Mouse (Mus musculus) neural tube, embryonic 11.5 days (tissue): ENCODE measurements around the gene Siglecg. TPM values are rescaled to one million over a fixed set of nuclear protein-coding genes. Genes with fewer than 3 reads are reported as not detected.
A peak's percentile ranks its signal among the peaks of the same experiment; 100 is the strongest.

Experiments
- ATAC-seq: fragments of 200-750 bp; cut with Nextera tagmentation; 2 replicates; pipeline ENCODE4 v1.8.0; 2017; ENCODE audit warnings: moderate number of reproducible peaks, mild to moderate bottlenecking, moderate TSS enrichment, moderate library complexity; ENCODE audit not compliant: insufficient read depth, low FRiP score, low TSS enrichment
- DNase-seq: peaks from one replicate; pipeline ENCODE4 v3.0.0-alpha.2; 2015; ENCODE audit warnings: low spot score
- H3K27ac ChIP-seq: fragments of 300-500 bp; sonication (generic); 2 replicates; pipeline ENCODE4 v1.5.1; 2014; ENCODE audit warnings: low read depth, mild to moderate bottlenecking, low read length
- H3K27me3 ChIP-seq: fragments of 300-500 bp; sonication (generic); 2 replicates; pipeline ENCODE4 v1.6.1; 2014; ENCODE audit warnings: mild to moderate bottlenecking, low read length, mixed read lengths; ENCODE audit not compliant: control insufficient read depth, insufficient read depth
- H3K36me3 ChIP-seq: fragments of 300-500 bp; sonication (generic); 2 replicates; pipeline ENCODE4 v1.6.1; 2014; ENCODE audit warnings: mild to moderate bottlenecking, low read length, moderate library complexity, mixed read lengths; ENCODE audit not compliant: control insufficient read depth, insufficient read depth
- H3K4me1 ChIP-seq: fragments of 300-500 bp; sonication (generic); 2 replicates; pipeline ENCODE4 v1.6.1; 2014; ENCODE audit warnings: low read length, mixed read lengths; ENCODE audit not compliant: control insufficient read depth, insufficient read depth
- H3K4me2 ChIP-seq: fragments of 300-500 bp; sonication (generic); 2 replicates; pipeline ENCODE4 v1.6.1; 2014; ENCODE audit warnings: low read depth, mild to moderate bottlenecking, moderate library complexity
- H3K4me3 ChIP-seq: fragments of 300-500 bp; sonication (generic); 2 replicates; pipeline ENCODE4 v1.5.1; 2014; ENCODE audit warnings: low read depth, low read length
- H3K9ac ChIP-seq: fragments of 300-500 bp; sonication (generic); 2 replicates; pipeline ENCODE4 v1.6.1; 2014; ENCODE audit warnings: mild to moderate bottlenecking, low read length
- H3K9me3 ChIP-seq: fragments of 300-500 bp; sonication (generic); 2 replicates; pipeline ENCODE4 v1.6.1; 2016; ENCODE audit warnings: low read length; ENCODE audit not compliant: control insufficient read depth
- WGBS: fragments of 180-500 bp; shearing (Covaris S2); extraction: QIAGEN DNeasy Blood & Tissue Kit; methylation state at CpG from one replicate; pipeline ENCODE4 v1.1.7; 2014; 5-methylcytosine and 5-hydroxymethylcytosine counted together
- polyA plus RNA-seq: library from polyadenylated mRNA; unstranded; fragments of >200 nt; fragmentation: Nextera tagmentation; extraction: Ambion mirVana; gene quantifications from 2 replicates; pipeline ENCODE4 v1.2.1, GENCODE M21; 2014

The Siglecg gene
- 0.08 and 0.19 TPM in 2 replicates for polyA plus RNA-seq

- Histone ChIP-seq H3K4me1 (no peaks in the 10 kb centered on the region), H3K36me3 (no peaks in the 10 kb centered on the region), H3K27ac (no peak within 1 kb of the TSS), H3K4me2 (no peak within 1 kb of the TSS), H3K9ac (no peak within 1 kb of the TSS), H3K27me3 (no peaks in the 10 kb centered on the region), H3K4me3 (no peak within 1 kb of the TSS), H3K9me3 (no peaks in the 10 kb centered on the region)
- no peak for ATAC-seq
- no peak for DNase-seq
- 81% methylated on average over 4 of the region's 4 CpGs for WGBS
Measured at GRCm38 (mm10) chr7:43408131-43408553, at the start of gene Siglecg. Siglecg (plus strand) TSS chr7:43408204.

DNA sequence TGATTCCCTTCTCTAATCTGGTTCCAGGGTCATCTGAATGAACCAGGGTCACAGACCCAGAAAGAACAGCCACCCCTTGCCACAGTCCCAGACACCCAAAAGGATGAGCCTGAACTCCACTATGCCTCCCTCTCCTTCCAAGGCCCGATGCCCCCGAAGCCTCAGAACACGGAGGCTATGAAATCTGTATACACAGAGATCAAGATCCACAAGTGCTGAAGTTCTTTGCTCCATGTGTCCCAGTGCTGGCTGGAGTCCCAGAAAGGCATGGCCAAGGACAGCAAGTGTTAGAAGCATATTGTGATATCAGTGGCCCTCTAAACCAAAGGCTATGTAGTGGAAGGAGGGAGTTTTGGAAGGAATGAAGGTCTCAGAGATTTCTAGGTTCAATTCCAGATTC, 49.4 kb upstream of the Siglecg start:
- no peaks in the 10 kb centered on the region for H3K27me3 ChIP-seq
- H3K4me2 ChIP-seq, result no peak overlapping the region
- H3K4me1 ChIP-seq, result peaks cover 3% of the 10 kb centered on the region; the same call in 1 of the 2 replicates
- DNase-seq, result no peak
- WGBS, result 81% methylated on average over 3 of the region's 3 CpGs
- no peak overlapping the region for H3K9ac ChIP-seq
- no peak overlapping the region for H3K27ac ChIP-seq
- H3K4me3 ChIP-seq, result no peak overlapping the region
- H3K36me3 ChIP-seq, result no peaks in the 10 kb centered on the region
- ATAC-seq, result no peak
- H3K9me3 ChIP-seq, result no peaks in the 10 kb centered on the region

DNA sequence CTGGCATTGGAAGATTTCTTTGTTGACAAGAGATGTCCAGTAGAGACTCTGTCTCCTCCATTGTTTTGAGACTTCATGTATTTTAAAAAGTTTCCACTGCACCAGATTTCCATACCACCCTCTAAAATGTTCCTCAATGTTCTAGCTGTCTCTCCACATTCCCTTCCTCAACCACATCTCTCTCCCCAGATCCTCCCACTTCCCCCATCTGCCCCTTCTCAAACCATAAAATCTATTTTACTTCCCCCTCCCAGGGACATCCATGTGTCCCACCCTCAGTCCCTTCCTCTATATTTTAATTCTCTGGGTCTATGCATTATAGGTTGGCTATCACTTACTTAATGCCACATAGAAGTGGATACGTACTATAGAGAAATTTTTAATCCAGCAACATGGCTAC, 46.6 kb upstream of the Siglecg start:
- WGBS, result 92% methylated on average over 1 of the region's 1 CpGs

GRCm38 (mm10) chr7:43362021-43362420, 46.0 kb upstream of the Siglecg start:
- ATAC-seq, result no peak
- Histone ChIP-seq H3K9me3 (no peaks in the 10 kb centered on the region), H3K27me3 (no peaks in the 10 kb centered on the region)

More for the DNA sequence above, 46.6 kb upstream of the Siglecg start:
- Histone ChIP-seq H3K4me1 (no peaks in the 10 kb centered on the region), H3K4me3 (no peak overlapping the region), H3K27me3 (no peaks in the 10 kb centered on the region), H3K36me3 (no peaks in the 10 kb centered on the region), H3K27ac (no peak overlapping the region), H3K9me3 (no peaks in the 10 kb centered on the region), H3K9ac (no peak overlapping the region), H3K4me2 (no peak overlapping the region)
- ATAC-seq, result no peak
- DNase-seq, result no peak

GRCm38 (mm10) chr7:43378226-43378625, 29.8 kb upstream of the Siglecg start:
- no peaks in the 10 kb centered on the region for H3K27me3 ChIP-seq
- no peaks in the 10 kb centered on the region for H3K9me3 ChIP-seq
- no peak overlapping the region for H3K27ac ChIP-seq
- H3K4me1 ChIP-seq, result no peaks in the 10 kb centered on the region
- peak; percentile 40 for DNase-seq
- H3K36me3 ChIP-seq, result no peaks in the 10 kb centered on the region
- no peak overlapping the region for H3K4me2 ChIP-seq
- WGBS, result 22% methylated on average over 5 of the region's 5 CpGs
- no peak overlapping the region for H3K4me3 ChIP-seq
- H3K9ac ChIP-seq, result no peak overlapping the region
- ATAC-seq, result no peak

More at GRCm38 (mm10) chr7:43362021-43362420, 46.0 kb upstream of the Siglecg start:
- DNase-seq, result no peak
- H3K36me3 ChIP-seq, result no peaks in the 10 kb centered on the region
- H3K4me3 ChIP-seq, result no peak overlapping the region
- no peak overlapping the region for H3K4me2 ChIP-seq
- no peak overlapping the region for H3K27ac ChIP-seq
- no peaks in the 10 kb centered on the region for H3K4me1 ChIP-seq
- H3K9ac ChIP-seq, result no peak overlapping the region
- 77% methylated on average over 4 of the region's 4 CpGs for WGBS

GRCm38 (mm10) chr7:43392349-43393121, 15.5 kb upstream of the Siglecg start:
- ATAC-seq (no peak), DNase-seq (no peak)
- WGBS, result 84% methylated on average over 8 of the region's 8 CpGs
- H3K27ac ChIP-seq, result no peak overlapping the region
- H3K4me3 ChIP-seq, result no peak overlapping the region
- H3K4me1 ChIP-seq, result no peaks in the 10 kb centered on the region
- H3K9ac ChIP-seq, result no peak overlapping the region
- H3K27me3 ChIP-seq, result no peaks in the 10 kb centered on the region
- H3K36me3 ChIP-seq, result no peaks in the 10 kb centered on the region
- no peak overlapping the region for H3K4me2 ChIP-seq
- H3K9me3 ChIP-seq, result no peaks in the 10 kb centered on the region

GRCm38 (mm10) chr7:43399501-43399900, 8.5 kb upstream of the Siglecg start:
- 79% methylated on average over 2 of the region's 2 CpGs for WGBS
- no peak for DNase-seq
- no peaks in the 10 kb centered on the region for H3K9me3 ChIP-seq
- H3K27me3 ChIP-seq, result no peaks in the 10 kb centered on the region
- H3K9ac ChIP-seq, result no peak overlapping the region
- ATAC-seq, result no peak
- no peak overlapping the region for H3K27ac ChIP-seq
- H3K4me1 ChIP-seq, result no peaks in the 10 kb centered on the region
- H3K4me3 ChIP-seq, result no peak overlapping the region
- no peak overlapping the region for H3K4me2 ChIP-seq
- no peaks in the 10 kb centered on the region for H3K36me3 ChIP-seq

- Histone ChIP-seq H3K9ac (no peak overlapping the region), H3K36me3 (no peaks in the 10 kb centered on the region), H3K27ac (no peak overlapping the region), H3K4me2 (no peak overlapping the region), H3K4me1 (no peaks in the 10 kb centered on the region), H3K27me3 (no peaks in the 10 kb centered on the region), H3K4me3 (no peak overlapping the region), H3K9me3 (no peaks in the 10 kb centered on the region)
- ATAC-seq (no peak), DNase-seq (no peak)
- WGBS, result 21% methylated on average over 2 of the region's 2 CpGs
Measured at GRCm38 (mm10) chr7:43402718-43403117, 5.3 kb upstream of the Siglecg start.

DNA sequence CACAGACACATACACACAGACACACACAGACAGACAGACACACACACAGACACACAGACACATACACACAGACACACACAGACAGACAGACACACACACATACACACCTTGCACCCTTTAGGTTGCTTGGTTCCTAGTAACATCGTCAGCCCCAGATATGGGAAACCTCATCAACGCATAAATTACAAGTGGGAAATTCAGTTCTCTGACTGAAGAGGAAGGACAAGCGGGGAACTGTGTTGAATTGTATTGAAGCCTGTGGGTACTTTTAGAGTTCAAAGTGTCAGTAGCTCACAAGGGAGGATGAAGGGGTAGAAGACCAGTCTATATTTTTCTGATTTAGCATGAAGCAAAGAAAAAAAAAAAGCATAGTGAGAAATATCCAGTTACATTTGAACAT, 431 bp upstream of the Siglecg start:
- H3K36me3 ChIP-seq, result no peaks in the 10 kb centered on the region
- no peak for ATAC-seq
- no peak overlapping the region for H3K4me3 ChIP-seq
- H3K9ac ChIP-seq, result no peak overlapping the region
- H3K27ac ChIP-seq, result no peak overlapping the region
- H3K4me1 ChIP-seq, result no peaks in the 10 kb centered on the region
- WGBS, result 84% methylated on average over 3 of the region's 3 CpGs
- no peaks in the 10 kb centered on the region for H3K27me3 ChIP-seq
- DNase-seq, result no peak
- H3K9me3 ChIP-seq, result no peaks in the 10 kb centered on the region
- no peak overlapping the region for H3K4me2 ChIP-seq
